Mouse (Mus musculus): Measurements from ENCODE around the gene Angptl4. TPM values are rescaled to one million over a fixed set of nuclear protein-coding genes. Genes with fewer than 3 reads are reported as not detected.

Gene Angptl4
- polyA plus RNA-seq, 1 experiment from 2014 or later = 17.1 TPM

DNA sequence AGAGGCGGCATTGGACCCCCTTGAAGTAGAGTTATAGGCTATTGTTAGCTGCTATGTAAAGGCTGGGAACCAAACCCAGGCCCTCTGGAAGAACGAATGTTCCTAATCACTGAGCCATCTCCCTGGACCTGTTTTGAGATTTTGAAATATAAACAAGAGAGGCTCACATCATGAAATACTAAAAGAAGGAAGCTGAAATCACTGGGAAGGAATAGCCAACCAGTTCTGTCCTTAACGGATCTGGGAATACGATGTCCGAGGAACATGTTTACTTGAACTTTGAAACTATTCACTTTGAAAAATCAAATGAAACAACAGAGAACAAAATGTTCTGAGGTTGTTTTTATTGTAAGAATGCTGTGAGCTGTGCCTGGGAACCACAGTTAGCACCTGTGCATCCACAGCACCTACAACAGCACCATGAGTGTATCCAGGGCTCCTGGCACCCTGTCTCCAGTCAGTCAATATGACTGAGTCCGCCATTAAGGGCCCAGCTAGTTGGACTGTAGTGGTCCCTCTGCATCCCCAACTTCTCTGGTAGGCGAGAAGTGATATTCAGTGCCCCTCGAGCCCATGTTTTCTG, 7.0 kb downstream of the Angptl4 start:
- H3K9ac ChIP-seq (replicated peaks) = no peak overlapping the region
- 91% methylated on average over 8 of the region's 8 CpGs for WGBS
- H3K27me3 ChIP-seq = no peaks in the 10 kb centered on the region
- no peaks in the 10 kb centered on the region for H3K9me3 ChIP-seq
- no peak for ATAC-seq
- H3K4me3 ChIP-seq (replicated peaks) = no peak overlapping the region
- no peak overlapping the region for H3K4me2 ChIP-seq (replicated peaks)
- 0 out of 2 replicates have a peak, but pooled peaks cover 6% of the 10 kb centered on the region for H3K4me1 ChIP-seq (replicated peaks)
- H3K27ac ChIP-seq = no peak overlapping the region
- no peaks in the 10 kb centered on the region for H3K36me3 ChIP-seq

DNA sequence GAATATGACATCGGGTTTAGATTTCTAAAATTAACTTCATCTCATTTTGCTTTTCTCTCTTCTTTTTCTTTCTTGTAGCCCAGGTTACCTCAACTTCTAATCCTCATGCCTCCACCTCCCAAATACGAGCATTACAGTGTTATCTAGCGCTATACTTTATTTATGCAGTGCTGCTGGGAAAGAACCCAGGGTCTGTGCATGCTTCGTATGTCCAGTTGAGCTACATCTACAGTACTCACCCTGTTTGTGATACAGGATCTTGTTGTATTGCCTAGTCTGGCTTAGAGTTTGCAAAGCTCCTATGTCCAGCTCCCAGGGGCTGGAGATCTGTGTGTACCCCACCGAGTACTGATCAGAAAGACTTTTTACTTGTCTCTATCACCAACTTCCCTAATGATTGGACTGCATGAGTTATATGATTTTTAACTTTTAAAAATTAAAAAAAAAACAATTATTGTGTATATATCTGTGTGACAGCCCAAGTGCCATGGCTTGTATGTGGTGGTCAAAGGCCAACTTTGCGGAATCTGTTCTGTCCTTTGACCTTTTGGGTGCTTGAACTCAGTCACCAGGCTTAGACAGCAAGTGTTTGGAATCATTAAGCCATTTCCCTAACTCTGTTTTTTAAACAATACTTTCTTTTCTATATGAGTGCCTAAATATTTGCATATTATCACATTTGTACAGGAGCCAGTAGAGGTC, 7.6 kb downstream of the Angptl4 start:
- no peaks in the 10 kb centered on the region for H3K9me3 ChIP-seq
- 91% methylated on average over 6 of the region's 6 CpGs for WGBS
- no peak for ATAC-seq

DNA sequence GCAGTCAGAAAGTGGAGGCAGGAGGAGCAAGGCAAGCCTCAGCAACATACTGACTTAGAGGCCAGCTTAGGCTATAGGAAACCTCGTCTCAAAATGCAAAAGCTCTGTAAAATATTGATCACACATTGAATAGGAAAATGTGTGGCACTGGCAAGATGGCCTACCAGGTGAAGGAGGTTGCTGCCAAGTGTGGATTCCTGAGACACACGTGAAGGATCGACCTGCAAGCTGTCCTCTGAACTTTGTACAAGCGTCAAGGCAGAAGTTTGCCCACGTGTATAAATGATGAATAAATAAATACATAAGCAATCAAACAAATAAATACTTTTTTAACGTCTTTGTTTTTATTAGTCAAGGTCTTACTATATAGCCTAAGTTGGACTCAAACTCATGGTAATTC, 8.2 kb downstream of the Angptl4 start:
- Histone ChIP-seq H3K4me1 (replicated peaks) (no peaks in the 10 kb centered on the region), H3K27me3 (no peaks in the 10 kb centered on the region), H3K9me3 (no peaks in the 10 kb centered on the region), H3K36me3 (no peaks in the 10 kb centered on the region), H3K4me3 (replicated peaks) (no peak overlapping the region), H3K9ac (replicated peaks) (no peak overlapping the region), H3K4me2 (replicated peaks) (no peak overlapping the region), H3K27ac (no peak overlapping the region)
- 82% methylated on average over 6 of the region's 6 CpGs for WGBS
- no peak for ATAC-seq

More for the DNA sequence above, 7.6 kb downstream of the Angptl4 start:
- Histone ChIP-seq H3K36me3 (no peaks in the 10 kb centered on the region), H3K9ac (replicated peaks) (no peak overlapping the region), H3K4me3 (replicated peaks) (no peak overlapping the region), H3K4me2 (replicated peaks) (no peak overlapping the region), H3K27me3 (no peaks in the 10 kb centered on the region), H3K4me1 (replicated peaks) (0 out of 2 replicates have a peak, but pooled peaks cover 1% of the 10 kb centered on the region), H3K27ac (no peak overlapping the region)

DNA sequence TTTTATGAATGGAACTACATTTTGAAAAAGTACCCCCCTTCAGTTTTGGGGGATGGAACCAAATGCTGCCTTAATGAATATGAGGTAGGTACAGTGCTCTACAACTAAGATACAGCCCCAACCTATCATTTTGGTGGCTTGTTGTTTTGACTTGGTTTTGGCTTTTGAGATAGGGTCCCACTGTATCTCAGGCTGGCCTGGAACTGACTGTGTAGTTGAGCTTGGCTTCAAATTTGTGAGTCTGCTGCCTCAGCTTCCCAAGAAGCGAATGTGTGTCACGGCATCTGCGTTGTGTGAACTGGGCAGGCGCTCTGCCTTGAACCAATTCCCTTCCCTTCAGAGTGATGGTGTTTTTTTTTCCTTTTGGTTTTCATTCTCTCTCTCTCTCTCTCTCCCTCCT, 10.0 kb downstream of the Angptl4 start:
- H3K27me3 ChIP-seq = no peaks in the 10 kb centered on the region
- H3K4me1 ChIP-seq (replicated peaks) = no peaks in the 10 kb centered on the region
- H3K9me3 ChIP-seq = no peaks in the 10 kb centered on the region
- H3K4me3 ChIP-seq (replicated peaks) = no peak overlapping the region
- H3K9ac ChIP-seq (replicated peaks) = no peak overlapping the region
- no peak overlapping the region for H3K4me2 ChIP-seq (replicated peaks)
- WGBS = 90% methylated on average over 4 of the region's 4 CpGs
- no peak overlapping the region for H3K27ac ChIP-seq
- ATAC-seq = no peak
- H3K36me3 ChIP-seq = no peaks in the 10 kb centered on the region

DNA sequence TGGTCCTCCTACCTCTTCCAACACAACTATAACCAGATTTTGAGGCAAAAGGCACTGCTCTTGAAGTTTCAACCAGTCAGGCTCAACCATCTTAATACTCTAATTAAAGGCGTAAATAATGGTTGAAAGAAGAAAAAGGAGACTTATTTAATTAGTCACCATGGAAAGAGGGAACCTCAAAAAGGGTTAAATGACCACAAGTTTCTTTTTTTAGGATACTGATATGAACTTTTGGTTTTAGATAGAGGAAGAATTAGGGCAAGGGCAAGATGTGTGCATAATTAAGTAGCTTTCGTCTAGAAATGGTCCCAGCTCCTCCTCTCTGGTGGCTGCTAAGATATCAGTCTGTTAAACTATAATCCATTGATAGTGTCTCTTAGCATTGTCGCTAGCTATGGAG, 15.2 kb downstream of the Angptl4 start:
- Histone ChIP-seq H3K27me3 (no peaks in the 10 kb centered on the region), H3K4me2 (replicated peaks) (no peak overlapping the region), H3K9me3 (no peaks in the 10 kb centered on the region), H3K4me3 (replicated peaks) (no peak overlapping the region), H3K4me1 (replicated peaks) (no peaks in the 10 kb centered on the region), H3K9ac (replicated peaks) (no peak overlapping the region), H3K36me3 (no peaks in the 10 kb centered on the region), H3K27ac (no peak overlapping the region)
- WGBS = 83% methylated on average over 3 of the region's 3 CpGs
- no peak for ATAC-seq

DNA sequence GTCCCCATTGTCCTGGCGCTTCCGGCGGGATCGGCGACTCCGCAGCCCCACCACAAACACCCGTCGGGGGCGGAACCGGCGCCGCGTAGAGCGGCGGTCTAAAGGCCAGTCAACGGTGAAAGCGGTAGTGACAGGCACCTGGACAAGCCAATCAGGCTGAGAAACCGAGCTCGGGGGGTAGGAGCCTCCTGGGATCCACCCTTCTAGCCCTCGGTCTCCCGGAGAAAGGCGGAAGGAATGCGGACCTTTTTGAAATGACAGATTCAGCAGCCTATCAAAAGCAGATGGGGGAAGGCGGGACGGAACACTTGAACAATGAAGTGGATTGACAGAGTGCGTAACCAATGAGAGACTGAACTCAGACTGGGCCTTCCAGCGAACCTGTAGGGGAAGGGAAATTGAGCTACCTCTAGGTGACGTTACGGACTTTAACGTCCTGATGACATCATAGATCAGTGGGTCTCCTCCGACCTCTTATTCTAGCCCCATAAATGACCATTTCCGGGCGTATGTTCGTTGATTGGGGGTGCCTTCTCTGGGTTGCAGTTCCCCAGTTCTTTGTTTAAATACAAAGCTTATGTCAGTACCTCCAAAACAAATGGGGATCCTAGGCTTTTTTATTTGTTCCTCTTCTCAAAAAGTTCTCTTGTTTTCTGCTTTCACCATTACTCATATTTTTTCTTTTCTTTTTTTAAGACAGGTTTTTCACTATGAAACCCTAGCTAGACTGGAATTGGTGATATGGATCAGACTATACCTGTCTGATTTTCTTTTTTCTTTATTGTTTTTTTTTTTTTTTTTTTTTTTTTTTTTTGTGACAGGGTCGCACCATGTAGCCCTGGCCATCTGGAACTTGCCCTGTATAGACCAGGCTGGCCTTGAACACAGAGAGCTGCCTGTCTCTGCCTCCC, 21.1 kb downstream of the Angptl4 start, which contains the start of gene Rab11b:
Gene Rab11b, minus strand, starts transcription at position 276 of the 911 bp plus-strand sequence.
- peak within 1 kb of the TSS; percentile 90 for H3K4me2 ChIP-seq (replicated peaks)
- 2% methylated on average over 35 of the region's 35 CpGs for WGBS
- H3K9ac ChIP-seq (replicated peaks) = peak within 1 kb of the TSS; percentile 99
- H3K27ac ChIP-seq = peak within 1 kb of the TSS; percentile 99
- peaks cover 9% of the 10 kb centered on the region; the same call in 1 of the 2 replicates for H3K36me3 ChIP-seq
- peaks cover 40% of the 10 kb centered on the region for H3K4me1 ChIP-seq (replicated peaks)
- ATAC-seq = peak; percentile 100
- H3K27me3 ChIP-seq = no peaks in the 10 kb centered on the region
- no peaks in the 10 kb centered on the region for H3K9me3 ChIP-seq
- H3K4me3 ChIP-seq (replicated peaks) = peak within 1 kb of the TSS; percentile 80

DNA sequence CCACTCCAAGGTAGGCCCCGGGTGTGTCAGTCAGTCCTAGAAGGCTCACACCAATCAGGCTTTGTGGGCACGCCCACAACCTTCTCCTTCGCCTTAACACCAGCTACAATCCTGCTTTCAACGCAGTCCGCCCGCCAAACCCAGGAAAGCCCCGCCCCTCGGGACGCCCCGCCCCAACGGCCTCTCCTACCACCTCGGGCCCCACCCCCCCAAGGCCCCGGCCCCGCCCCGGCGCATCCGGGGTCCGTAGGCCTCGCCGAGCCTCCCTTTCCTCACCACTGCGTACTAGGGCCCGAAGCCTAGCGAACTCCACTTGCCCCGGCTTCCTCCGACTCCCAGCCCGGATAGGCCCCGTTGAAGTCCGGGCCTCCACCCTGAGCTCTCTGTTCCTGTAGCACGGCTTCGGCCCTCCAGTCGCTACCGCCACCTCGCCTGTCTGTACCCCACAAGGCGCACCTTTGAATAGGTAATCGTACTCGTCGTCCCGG, 21.8 kb downstream of the Angptl4 start:
- Histone ChIP-seq H3K4me1 (replicated peaks) (peaks cover 46% of the 10 kb centered on the region), H3K9ac (replicated peaks) (peak overlapping the region; percentile 99), H3K4me2 (replicated peaks) (peak overlapping the region; percentile 90), H3K36me3 (peaks cover 9% of the 10 kb centered on the region; the same call in 1 of the 2 replicates), H3K27me3 (no peaks in the 10 kb centered on the region), H3K9me3 (no peaks in the 10 kb centered on the region), H3K4me3 (replicated peaks) (peak overlapping the region; percentile 80), H3K27ac (peak overlapping the region; percentile 99)
- peak; percentile 79 for ATAC-seq
- WGBS = 0% methylated on average over 37 of the region's 38 CpGs

DNA sequence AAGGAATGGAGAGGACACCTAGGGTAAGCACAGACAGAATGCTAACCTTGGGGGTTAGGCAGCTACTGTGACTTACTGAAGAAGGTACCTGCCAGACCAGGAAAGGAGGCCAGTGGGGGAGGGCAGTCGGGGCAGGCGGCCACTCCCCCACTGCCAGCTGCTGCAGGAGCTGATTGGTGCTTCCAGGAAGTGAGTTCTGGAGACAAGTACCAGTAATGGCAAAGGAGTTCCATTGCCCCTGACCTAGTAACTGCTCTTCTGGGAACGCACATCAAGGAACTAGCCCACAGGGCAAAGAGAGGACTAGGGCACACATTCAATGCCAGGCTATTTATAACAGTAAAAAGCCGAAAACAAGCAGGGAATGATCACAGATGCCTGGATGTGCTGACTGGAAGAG, 24.4 kb downstream of the Angptl4 start:
- H3K27me3 ChIP-seq = no peaks in the 10 kb centered on the region
- peaks cover 62% of the 10 kb centered on the region for H3K4me1 ChIP-seq (replicated peaks)
- peaks cover 9% of the 10 kb centered on the region; the same call in 1 of the 2 replicates for H3K36me3 ChIP-seq
- no peak overlapping the region for H3K4me3 ChIP-seq (replicated peaks)
- H3K9me3 ChIP-seq = no peaks in the 10 kb centered on the region
- H3K4me2 ChIP-seq (replicated peaks) = peak overlapping the region; percentile 22
- whole genome bisulfite sequencing = 77% methylated on average over 4 of the region's 4 CpGs
- no peak for ATAC-seq
- 0 out of 2 replicates have a peak overlapping the region, but pooled peaks have one; percentile 37 for H3K9ac ChIP-seq (replicated peaks)
- 0 out of 2 replicates have a peak overlapping the region, but pooled peaks have one; percentile 7 for H3K27ac ChIP-seq

DNA sequence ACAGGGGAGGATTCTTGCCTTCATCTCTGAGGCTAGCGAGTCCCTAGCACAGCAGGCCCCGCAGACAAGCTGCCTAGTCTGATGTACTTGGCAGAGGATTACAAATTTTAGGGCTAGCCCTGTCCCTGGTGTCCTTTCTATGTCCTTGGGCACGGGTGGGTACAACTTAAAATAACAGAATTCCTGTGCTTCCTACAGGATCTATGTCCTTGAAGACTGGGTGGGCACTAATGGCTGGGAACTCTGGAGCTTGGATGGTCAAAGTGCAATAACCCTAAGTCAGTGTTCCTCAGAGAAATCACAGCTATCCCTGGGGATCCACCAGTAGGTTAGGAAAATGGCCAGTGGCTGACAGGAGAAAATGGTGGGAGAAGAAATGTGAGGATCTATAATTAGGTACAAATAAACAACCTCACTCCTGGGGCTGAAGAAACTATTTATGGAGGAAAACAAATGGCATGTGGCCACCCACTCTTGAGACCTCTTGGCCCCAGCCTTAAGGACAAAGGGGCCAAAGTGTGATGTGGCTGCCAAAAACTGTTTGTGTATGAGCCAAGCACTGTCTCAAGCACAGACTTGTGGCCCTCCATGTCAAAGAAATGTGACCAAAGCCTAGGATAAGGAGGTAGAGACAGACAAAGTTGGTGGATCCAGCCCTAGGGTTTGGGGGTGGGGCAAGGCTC, 25.4 kb downstream of the Angptl4 start:
- H3K4me1 ChIP-seq (replicated peaks) = peaks cover 65% of the 10 kb centered on the region
- no peak for ATAC-seq
- H3K4me2 ChIP-seq (replicated peaks) = no peak overlapping the region
- peak overlapping the region; percentile 37 for H3K9ac ChIP-seq (replicated peaks)
- H3K9me3 ChIP-seq = no peaks in the 10 kb centered on the region
- H3K4me3 ChIP-seq (replicated peaks) = no peak overlapping the region
- H3K27me3 ChIP-seq = no peaks in the 10 kb centered on the region
- no peak overlapping the region for H3K27ac ChIP-seq
- peaks cover 10% of the 10 kb centered on the region for H3K36me3 ChIP-seq
- WGBS = 88% methylated on average over 3 of the region's 3 CpGs

DNA sequence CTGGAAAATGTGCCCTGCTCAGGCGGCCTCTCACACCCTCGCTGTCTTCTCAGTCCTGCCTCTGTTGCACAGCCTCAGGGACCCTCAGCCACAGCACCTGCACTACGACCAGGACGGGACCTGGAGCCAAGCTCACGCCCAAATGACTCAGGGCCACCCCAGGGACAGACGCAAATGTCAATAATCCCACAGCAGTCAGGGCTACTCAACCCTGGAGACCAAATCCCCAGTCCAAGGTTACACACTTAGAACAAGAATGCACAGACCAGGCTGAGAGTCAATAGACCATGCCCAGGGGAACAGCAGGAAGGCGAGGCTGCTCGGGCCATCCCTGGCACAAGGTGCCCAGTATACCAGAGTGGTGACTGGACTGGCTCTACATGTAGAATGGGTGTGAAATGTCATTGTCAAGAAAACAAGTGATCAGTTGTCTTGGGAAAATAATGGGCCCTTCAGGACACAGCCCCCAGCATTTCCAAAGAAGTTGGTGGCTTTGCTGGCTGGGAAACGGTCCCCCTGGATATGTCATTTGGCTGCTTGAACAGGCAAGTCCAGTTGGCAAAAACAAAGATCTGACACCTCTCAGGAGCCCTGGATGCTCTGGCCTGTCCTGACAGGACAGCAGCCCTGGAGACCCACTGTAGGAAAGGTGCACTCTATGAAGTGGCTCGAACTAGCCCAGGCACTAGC, 26.1 kb downstream of the Angptl4 start:
- H3K4me1 ChIP-seq (replicated peaks) = peaks cover 67% of the 10 kb centered on the region

DNA sequence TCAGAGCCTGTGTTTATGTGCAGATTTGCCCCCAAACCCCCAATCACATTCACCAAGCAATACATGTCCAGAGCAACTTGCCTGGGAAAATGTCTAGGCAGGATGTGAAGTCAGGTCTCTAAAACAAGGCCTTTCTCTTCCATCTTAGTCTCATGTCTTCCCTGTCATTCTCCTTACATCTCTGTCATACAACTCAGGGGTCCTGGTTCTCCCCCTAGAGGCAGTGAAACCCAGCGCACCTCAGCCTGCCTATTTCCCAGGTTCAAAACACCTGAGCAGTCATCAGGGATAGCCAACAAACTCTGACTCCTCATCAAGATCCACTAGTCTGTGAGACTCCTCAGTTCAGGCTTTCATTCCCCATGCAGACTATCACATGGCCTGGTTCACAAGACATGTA, 27.0 kb downstream of the Angptl4 start:
- 72% methylated on average over 1 of the region's 1 CpGs for WGBS
- Histone ChIP-seq H3K4me2 (replicated peaks) (no peak overlapping the region), H3K27me3 (no peaks in the 10 kb centered on the region), H3K4me3 (replicated peaks) (no peak overlapping the region), H3K4me1 (replicated peaks) (peaks cover 67% of the 10 kb centered on the region), H3K9me3 (no peaks in the 10 kb centered on the region), H3K9ac (replicated peaks) (no peak overlapping the region), H3K27ac (no peak overlapping the region), H3K36me3 (peaks cover 26% of the 10 kb centered on the region)
- no peak for ATAC-seq

More for the DNA sequence above, 26.1 kb downstream of the Angptl4 start:
- Histone ChIP-seq H3K27me3 (no peaks in the 10 kb centered on the region), H3K9me3 (no peaks in the 10 kb centered on the region), H3K4me2 (replicated peaks) (0 out of 2 replicates have a peak overlapping the region, but pooled peaks have one; percentile 2), H3K36me3 (peaks cover 17% of the 10 kb centered on the region), H3K9ac (replicated peaks) (peak overlapping the region; percentile 32), H3K27ac (no peak overlapping the region), H3K4me3 (replicated peaks) (no peak overlapping the region)
- ATAC-seq = no peak
- WGBS = 76% methylated on average over 10 of the region's 10 CpGs
